Mouse (Mus musculus) small intestine, adult 2 months (tissue): ENCODE measurements at regions not wholly inside any gene's neighbourhood (a gene's known extent, or its start where the extent isn't known, plus 50 kb on each side); places are given as distances from the start of the nearest gene placed in this dataset.

Source experiments
- H3K27ac ChIP-seq: fragments of 200-500 bp; 2 replicates; pipeline ENCODE4 v1.5.1; 2012; ENCODE audit warnings: low read depth, low read length, control low read depth, inconsistent platforms; ENCODE audit not compliant: insufficient read depth
- H3K27me3 ChIP-seq: fragments of 200-500 bp; 2 replicates; pipeline ENCODE4 v1.6.1; 2012; ENCODE audit warnings: mild to moderate bottlenecking, moderate library complexity, low read length, inconsistent platforms; ENCODE audit not compliant: control insufficient read depth, insufficient read depth
- H3K36me3 ChIP-seq: fragments of 200-500 bp; 2 replicates; pipeline ENCODE4 v1.6.1; 2012; ENCODE audit warnings: mild to moderate bottlenecking, low read length, control low read depth, inconsistent platforms; ENCODE audit not compliant: control insufficient read depth, insufficient read depth
- H3K4me1 ChIP-seq: fragments of 200-500 bp; 2 replicates; pipeline ENCODE4 v1.6.1; 2012; ENCODE audit warnings: low read length, inconsistent platforms, mixed read lengths; ENCODE audit not compliant: control insufficient read depth, insufficient read depth, insufficient read length
- H3K4me3 ChIP-seq: fragments of 200-500 bp; 2 replicates; pipeline ENCODE4 v1.5.1; 2012; ENCODE audit warnings: low read depth, mild to moderate bottlenecking, control low read depth, inconsistent platforms, low read length, moderate library complexity
- CTCF ChIP-seq: fragments of 200-500 bp; IDR thresholded peaks from 2 replicates; pipeline ENCODE4 v1.5.1; 2012; ENCODE audit warnings: low read depth, mild to moderate bottlenecking, control low read depth, inconsistent platforms, low read length, moderate library complexity, mixed read lengths; ENCODE audit not compliant: insufficient replicate concordance, insufficient read length; ENCODE audit errors: extremely low read depth
- POLR2A ChIP-seq: fragments of 200-500 bp; IDR thresholded peaks from 2 replicates; pipeline ENCODE4 v1.6.1; 2012; ENCODE audit warnings: low read depth, mild to moderate bottlenecking, control low read depth, inconsistent platforms, low read length, moderate library complexity
- WGBS: fragments of 180-500 bp; shearing (Covaris S2); methylation state at CpG from one replicate; pipeline ENCODE4 v1.1.7; 2018; 5-methylcytosine and 5-hydroxymethylcytosine counted together

DNA sequence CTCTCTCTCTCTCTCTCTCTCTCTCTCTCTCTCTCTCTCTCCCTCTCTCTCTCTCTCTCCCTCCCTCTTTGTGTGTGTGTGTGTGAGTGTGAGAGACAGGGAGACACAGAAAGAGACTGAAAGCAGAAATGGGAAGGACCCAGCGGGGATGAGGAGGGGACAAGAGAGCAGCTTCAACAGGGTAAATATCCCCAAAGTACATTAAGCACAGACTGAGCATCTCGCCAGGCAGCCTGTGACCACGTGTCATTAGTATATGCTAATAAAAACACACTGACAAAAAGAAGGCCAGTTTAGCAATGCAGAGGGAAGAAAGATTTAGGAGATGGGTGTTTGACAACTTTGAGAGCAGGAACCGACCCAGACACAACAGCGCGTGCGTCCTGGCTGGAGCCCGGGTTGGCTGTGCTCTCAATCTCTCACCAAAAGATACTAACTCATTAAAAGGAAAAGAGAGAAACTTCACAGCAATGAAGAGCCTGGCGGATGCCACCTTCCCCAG, 648.2 kb upstream of the 3110018I06Rik start:
- no peaks in the 10 kb centered on the region for H3K27me3 ChIP-seq
- peaks cover 8% of the 10 kb centered on the region; the same call in 1 of the 2 replicates for H3K4me1 ChIP-seq
- TF ChIP-seq CTCF (no peak), POLR2A (no peak)
- WGBS = 74% methylated on average over 9 of the region's 9 CpGs
- no peaks in the 10 kb centered on the region for H3K36me3 ChIP-seq
- H3K27ac ChIP-seq = no peak overlapping the region
- H3K4me3 ChIP-seq = no peak overlapping the region

- Histone ChIP-seq H3K27me3 (no peaks in the 10 kb centered on the region), H3K4me1 (peaks cover 8% of the 10 kb centered on the region; the same call in 1 of the 2 replicates), H3K4me3 (no peak overlapping the region), H3K36me3 (no peaks in the 10 kb centered on the region), H3K27ac (no peak overlapping the region)
- TF ChIP-seq CTCF (no peak), POLR2A (no peak)
- 20% methylated on average over 8 of the region's 8 CpGs for WGBS
Observed at GRCm38 (mm10) chr12:106841996-106842395, 646.4 kb upstream of the 3110018I06Rik start.

GRCm38 (mm10) chr12:106842396-106842795, 646.0 kb upstream of the 3110018I06Rik start:
- H3K27me3 ChIP-seq = no peaks in the 10 kb centered on the region
- TF ChIP-seq POLR2A (no peak), CTCF (no peak)
- H3K27ac ChIP-seq = no peak overlapping the region
- 19% methylated on average over 8 of the region's 8 CpGs for WGBS
- peaks cover 8% of the 10 kb centered on the region; the same call in 1 of the 2 replicates for H3K4me1 ChIP-seq
- no peak overlapping the region for H3K4me3 ChIP-seq
- no peaks in the 10 kb centered on the region for H3K36me3 ChIP-seq

DNA sequence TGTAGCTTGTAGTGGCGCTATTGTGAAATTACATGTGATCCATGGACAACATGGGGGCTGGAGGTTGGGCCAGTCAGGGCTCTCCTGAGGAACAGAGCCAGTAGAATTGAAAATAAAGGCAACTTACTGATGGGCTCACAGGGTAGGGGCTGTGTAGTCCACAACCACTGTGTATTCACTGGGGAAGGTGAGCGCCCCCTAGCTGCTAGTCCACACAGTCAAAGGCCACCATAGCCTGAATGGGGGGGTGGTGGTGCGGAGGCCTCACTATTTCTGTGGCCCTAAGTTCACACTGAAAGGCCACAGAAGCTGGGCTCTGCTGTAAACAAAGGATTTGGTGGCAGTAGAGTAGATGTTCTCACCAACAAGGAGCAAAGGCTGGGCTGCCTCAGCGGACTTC, 636.8 kb upstream of the 3110018I06Rik start:
- 80% methylated on average over 4 of the region's 4 CpGs for WGBS
- Histone ChIP-seq H3K27ac (no peak overlapping the region), H3K27me3 (no peaks in the 10 kb centered on the region), H3K36me3 (no peaks in the 10 kb centered on the region), H3K4me1 (no peaks in the 10 kb centered on the region), H3K4me3 (no peak overlapping the region)
- TF ChIP-seq POLR2A = no peak
- no peak for TF ChIP-seq CTCF

GRCm38 (mm10) chr12:106852736-106853135, 635.7 kb upstream of the 3110018I06Rik start:
- no peak for TF ChIP-seq POLR2A
- no peak for TF ChIP-seq CTCF
- Histone ChIP-seq H3K4me1 (no peaks in the 10 kb centered on the region), H3K36me3 (no peaks in the 10 kb centered on the region), H3K4me3 (no peak overlapping the region), H3K27me3 (no peaks in the 10 kb centered on the region), H3K27ac (no peak overlapping the region)
- WGBS = 76% methylated on average over 8 of the region's 8 CpGs

- Histone ChIP-seq H3K27me3 (no peaks in the 10 kb centered on the region), H3K4me1 (no peaks in the 10 kb centered on the region), H3K4me3 (no peak overlapping the region), H3K36me3 (no peaks in the 10 kb centered on the region), H3K27ac (no peak overlapping the region)
- WGBS = 61% methylated on average over 11 of the region's 11 CpGs
- TF ChIP-seq CTCF (no peak), POLR2A (no peak)
Observed at GRCm38 (mm10) chr12:106853711-106854240, 634.7 kb upstream of the 3110018I06Rik start.

GRCm38 (mm10) chr12:106855520-106855919, 632.9 kb upstream of the 3110018I06Rik start:
- 58% methylated on average over 2 of the region's 2 CpGs for WGBS
- Histone ChIP-seq H3K27ac (no peak overlapping the region), H3K4me1 (no peaks in the 10 kb centered on the region), H3K4me3 (no peak overlapping the region), H3K27me3 (no peaks in the 10 kb centered on the region), H3K36me3 (no peaks in the 10 kb centered on the region)
- TF ChIP-seq POLR2A = no peak

DNA sequence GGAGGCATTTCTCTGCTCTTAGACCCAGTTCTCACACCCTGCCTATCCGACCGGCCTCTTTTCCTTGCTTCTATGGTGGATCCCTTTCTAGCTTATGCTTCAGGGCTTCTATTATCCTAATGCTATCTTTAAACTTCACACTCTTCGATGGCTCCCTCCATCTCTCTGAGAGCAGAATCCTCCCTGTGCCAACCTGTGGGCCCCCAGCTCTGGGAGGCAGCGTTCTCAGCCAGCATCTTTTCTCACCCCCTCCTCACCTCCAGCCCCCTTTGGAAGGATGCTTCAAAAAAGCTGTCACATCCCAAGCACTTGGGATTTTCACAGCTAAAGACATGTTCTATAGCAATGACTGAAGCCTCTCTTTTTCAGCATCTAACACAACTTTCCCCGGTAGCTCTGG, 626.8 kb upstream of the 3110018I06Rik start:
- 86% methylated on average over 5 of the region's 5 CpGs for WGBS

More for the DNA sequence above, 626.8 kb upstream of the 3110018I06Rik start:
- no peak for TF ChIP-seq POLR2A
- TF ChIP-seq CTCF = no peak
- H3K4me1 ChIP-seq = no peaks in the 10 kb centered on the region
- H3K27me3 ChIP-seq = no peaks in the 10 kb centered on the region
- H3K27ac ChIP-seq = no peak overlapping the region
- no peak overlapping the region for H3K4me3 ChIP-seq
- H3K36me3 ChIP-seq = no peaks in the 10 kb centered on the region
